Mouse (Mus musculus) kidney, postnatal 14 days (tissue): ENCODE data around the gene Sh3bp5.

Experiments used
- DNase-seq: peaks from one replicate; pipeline ENCODE4 v3.0.0; 2022; ENCODE audit warnings: mixed read lengths

The Sh3bp5 gene

DNA sequence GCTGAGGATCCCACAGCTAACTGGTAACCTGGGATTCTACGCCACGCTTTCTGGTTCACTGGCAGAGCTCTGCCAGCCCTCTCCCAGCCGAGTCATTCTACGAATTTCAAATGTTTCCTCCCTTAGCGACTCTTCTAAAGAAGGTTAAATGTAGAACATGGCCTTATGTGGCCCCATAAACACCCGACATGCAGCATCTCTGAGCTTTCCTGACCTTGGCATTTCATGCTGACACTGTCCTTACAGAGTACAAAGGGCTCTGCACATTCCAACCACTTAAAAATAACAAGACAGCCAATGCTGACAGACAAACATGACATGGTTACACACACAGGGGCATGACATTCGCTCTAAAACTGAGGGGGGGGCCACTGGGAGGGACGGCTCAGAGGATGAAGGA is 27.2 kb downstream of the Sh3bp5 start:
- no peak for DNase-seq

DNA sequence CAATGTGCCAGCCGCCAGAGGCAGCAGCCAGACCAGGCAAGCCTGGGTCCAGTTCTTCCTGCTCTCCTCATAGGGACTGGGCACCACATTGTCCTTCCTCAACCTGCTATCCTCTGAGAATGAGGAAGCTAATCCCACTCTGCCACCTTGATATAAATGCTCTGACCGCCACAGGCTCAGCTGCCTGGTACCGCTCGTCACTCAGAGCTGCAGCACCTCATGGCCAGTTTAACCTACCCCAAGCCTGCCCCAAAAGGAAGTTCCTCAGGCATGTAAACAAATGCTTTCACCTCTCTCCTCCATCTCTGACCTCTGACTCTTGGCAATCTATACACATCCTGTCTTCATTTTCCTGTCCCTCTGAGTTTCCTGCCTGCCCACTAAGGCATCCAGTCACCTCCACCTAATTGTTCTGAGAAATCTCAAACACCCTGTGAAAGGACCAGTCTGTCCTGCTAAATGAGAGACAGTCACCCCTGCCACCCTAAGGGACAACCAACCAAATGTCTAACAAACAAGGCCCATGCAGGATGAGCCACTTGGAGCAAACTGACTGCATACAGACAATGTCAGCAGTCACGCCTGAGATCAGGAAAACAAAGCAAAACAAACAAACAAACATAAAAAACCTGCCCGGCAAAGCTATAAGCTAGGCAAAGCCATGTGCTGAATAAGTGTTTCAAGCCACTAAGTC is 27.8 kb downstream of the Sh3bp5 start:
- peak; percentile 63 for DNase-seq

DNA sequence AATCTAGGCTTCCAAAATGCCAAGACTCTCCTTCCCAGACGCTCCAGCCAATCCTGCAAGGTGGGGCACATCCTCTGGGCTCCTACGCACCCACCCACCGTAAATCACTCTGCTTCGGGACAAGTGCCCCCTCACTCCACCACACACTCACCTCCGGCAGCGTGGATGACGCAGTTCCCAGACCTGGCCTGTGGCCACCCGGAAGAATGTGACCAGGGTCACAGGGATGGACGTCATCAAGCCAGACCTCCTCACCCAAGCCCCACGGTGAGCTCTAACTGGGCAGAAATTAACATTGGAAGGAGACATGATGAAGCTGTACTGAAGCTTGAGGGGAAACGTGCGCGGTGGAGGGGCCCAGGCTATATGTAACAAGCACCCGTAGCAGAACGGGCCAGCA is 28.7 kb downstream of the Sh3bp5 start:
- peak; percentile 83 for DNase-seq

DNA sequence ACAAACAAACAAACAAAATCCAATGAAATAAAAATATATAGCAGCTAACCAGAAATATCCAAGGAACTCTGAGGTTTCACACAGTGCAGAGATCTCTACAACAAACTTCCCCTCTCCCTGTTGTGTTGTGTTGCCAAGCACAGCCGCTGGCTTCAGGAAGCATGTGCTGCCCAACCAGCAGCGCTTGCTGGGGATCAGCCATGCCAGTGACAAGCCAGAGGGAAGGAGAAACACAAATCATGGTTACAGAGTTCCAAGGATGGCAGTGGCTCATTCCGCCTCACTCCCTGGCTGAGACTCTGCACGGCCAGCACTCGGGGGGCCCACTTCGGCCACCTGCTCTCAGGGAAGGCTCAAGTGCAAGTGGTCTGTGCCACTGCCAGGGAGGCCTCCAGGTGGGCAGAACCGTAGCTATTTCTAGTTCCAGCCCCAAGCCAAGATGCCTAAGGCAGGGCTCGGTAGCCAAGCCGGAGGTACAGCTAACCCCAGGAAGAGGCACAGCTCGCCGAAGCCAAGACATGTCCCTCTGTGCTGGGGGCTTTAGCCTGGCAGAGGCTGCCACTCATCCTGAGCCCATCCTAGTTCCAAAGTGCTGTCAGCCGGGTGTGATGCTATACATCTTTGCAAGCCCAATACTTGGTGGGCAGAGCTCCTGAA is 29.6 kb downstream of the Sh3bp5 start:
- DNase-seq = no peak

DNA sequence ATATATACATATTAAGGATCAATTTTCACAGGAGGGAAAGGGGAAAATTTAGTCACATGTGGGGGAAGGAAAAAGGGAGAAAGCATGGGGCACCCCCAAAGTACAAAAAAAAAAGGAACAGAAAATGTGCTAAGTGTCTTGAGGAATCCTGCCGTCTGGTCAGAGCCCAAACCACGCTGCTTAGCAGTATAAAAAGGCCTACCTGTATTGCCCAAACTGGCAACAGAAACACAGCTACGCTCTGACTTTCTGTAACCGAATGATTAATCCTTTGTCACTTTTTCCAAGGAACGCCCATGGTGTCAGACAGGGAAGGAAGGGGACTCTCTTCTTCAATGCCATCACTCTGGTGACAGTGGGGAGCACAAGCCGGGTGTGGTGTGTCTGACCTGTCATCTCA is 30.2 kb downstream of the Sh3bp5 start:
- DNase-seq = no peak

DNA sequence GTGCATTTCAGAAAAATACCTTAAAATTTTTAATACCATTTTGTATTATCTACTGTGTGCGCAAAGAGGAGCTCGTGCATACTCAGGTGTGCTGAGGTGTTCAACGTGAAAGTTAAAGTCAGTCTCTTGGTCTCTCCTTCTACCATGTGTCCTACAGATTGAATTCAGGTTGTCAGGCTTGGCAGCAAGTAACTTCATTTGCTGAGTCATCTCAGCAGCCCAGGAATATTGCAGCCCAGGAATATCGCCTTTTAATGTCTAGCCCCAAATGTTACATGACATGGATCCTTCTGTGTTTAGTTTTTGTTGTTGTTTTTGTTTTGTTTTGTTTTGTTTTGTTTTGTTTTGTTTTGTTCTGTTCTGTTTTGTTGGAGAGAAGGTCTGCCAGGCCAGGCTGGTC is 31.2 kb downstream of the Sh3bp5 start:
- no peak for DNase-seq

DNA sequence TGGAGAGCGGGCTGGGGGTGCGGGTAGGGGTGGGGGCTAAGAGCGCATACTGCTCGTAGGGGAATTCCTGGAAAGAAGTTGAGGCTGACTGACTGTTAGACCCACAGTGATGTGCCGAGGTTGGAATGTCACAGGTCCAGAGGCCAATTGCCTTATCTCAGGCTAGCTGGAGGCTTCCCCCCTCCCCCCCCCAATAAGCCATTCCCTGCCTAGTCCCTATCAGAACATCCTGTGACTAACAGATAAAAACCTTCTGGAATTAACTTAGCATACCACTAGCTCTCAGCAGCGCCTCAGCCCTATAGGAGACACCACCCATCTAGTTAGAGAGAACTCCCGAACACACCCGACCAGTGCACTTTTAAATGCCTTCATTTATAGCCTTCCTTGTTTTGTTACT is 31.9 kb downstream of the Sh3bp5 start:
- no peak for DNase-seq

DNA sequence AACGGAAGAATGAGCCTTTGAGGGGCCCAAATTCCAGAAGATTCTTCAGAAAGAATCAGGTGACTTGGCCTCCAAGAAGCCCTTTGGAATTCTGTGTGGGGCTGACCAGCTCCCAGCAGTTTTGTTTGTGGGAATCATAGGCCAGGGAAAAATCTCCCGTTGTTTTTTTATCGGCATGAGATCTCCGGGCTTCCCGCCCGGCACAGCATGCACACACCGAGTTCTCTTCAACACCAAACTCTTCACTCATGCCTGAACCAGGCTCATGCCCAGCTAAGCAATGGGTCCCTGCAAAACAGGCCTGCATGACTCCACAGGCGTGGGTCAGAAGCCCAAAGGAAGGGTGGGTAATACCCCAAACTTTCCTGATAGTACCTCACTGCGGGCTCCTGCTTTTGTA is 32.3 kb downstream of the Sh3bp5 start:
- no peak for DNase-seq

DNA sequence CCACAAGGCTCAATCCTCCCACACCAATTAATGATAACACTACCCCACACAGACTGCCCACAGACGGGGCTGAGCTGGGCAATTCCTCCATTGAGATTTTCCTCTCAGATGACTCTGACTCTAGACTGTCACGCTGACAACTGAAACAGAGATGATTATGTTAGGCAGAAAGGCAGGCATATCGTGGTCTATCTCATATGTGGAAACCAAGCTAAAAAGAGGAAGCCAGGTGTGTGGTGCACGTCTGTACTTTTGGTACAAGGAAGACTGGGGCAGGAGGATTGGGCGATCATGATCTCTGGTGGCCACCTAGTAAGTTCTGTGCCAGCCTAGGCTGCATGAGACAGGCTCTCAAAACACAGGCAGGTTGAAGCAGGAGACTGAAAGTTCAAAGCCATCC is 33.2 kb downstream of the Sh3bp5 start:
- no peak for DNase-seq

DNA sequence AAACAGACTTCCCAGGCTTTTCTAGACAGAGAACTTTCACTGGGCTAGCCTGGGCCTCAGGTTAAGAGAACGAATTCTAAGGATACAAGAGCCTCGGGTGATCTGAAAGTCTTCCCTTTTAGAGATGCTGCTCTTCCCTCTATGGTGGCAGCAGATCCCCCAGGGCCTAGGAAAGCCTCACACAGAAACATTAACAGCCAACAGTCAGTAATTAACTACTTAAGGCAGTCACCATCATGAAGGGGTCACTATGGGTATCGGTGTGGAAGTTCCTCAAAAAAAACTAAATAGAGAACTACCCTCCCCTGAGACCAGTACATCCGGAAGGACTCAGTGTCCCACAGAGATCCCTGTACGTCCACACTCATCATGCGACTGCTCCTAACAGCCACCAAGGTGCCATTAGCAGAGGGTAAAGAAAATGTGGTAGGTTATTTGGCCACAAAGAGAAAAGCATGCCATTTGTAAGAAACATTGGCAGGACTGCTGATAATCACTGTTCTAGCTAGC is 33.9 kb downstream of the Sh3bp5 start:
- DNase-seq = no peak

DNA sequence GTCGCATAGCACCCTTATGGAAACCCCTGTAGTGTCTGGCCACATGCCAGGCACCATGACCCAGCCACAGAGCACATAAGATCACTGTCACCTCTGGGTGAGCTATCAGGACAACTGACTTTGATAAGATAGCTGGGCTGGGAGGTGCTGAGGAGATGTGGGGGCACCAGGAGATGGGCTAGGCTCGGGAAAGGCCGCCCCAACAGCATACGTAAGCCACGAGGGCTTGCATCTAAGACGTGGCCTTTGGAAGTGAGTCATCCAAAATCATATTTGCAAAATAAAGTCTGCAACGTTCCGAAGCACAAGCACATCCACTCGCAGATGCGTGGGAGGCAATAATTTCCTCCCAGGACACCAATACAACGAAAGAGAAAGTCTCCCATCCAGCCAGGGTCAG is 35.0 kb downstream of the Sh3bp5 start:
- no peak for DNase-seq

DNA sequence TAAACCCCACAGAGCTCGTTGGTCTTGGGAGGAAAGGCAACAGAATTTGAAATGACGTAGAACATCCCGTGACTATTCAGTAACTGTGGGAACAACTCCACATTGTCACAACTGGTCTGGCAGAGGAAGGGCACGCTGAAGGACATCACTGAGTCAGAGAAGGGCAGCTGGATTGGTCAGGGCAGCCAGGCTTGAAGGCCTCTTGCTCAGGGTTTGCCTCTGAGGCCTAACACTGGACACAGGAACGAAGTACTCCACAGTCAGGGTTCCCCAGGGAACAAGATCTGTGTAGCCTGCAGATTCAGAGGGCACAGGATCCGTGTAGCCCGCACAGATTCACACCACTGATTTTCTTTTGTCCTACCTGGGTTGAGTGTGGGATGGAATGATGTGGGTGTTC is 35.6 kb downstream of the Sh3bp5 start:
- no peak for DNase-seq

DNA sequence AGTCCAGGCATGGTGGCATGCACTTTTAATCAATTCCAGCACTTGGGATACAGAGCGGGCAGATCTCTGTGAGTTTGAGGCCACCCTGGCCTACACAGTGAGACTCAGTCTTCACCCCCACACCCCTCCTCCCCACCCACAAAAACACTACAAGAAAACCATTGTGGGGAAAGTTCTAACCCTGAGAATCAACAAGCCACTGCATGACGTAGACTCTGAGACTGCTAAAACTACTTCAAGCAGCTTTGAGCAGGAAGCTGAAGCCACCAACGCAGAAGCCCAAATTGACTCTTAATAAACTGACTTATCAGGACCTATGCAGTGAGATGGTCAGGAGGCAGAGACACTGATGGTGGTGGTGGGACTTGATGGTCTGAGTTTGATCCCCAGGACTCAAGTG is 36.6 kb downstream of the Sh3bp5 start:
- no peak for DNase-seq

DNA sequence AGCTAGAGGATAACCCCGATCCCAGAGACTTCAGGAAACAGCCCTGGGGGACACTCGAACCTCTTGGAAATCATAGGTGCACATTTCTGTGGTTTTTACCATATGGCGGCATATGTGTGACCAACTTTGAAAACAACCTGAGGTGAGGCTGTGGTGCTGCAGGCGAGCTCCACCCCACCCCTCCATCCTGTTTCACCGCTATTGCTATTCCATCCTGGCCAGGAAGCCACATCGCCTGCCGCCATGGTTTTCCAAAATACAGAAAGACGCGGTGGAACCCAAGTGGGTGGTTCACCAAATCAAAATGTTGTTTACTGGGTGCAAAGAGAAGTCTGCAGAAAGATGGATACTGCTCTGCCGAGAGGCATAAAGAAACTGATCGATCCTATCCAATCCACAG is 37.1 kb downstream of the Sh3bp5 start:
- no peak for DNase-seq

DNA sequence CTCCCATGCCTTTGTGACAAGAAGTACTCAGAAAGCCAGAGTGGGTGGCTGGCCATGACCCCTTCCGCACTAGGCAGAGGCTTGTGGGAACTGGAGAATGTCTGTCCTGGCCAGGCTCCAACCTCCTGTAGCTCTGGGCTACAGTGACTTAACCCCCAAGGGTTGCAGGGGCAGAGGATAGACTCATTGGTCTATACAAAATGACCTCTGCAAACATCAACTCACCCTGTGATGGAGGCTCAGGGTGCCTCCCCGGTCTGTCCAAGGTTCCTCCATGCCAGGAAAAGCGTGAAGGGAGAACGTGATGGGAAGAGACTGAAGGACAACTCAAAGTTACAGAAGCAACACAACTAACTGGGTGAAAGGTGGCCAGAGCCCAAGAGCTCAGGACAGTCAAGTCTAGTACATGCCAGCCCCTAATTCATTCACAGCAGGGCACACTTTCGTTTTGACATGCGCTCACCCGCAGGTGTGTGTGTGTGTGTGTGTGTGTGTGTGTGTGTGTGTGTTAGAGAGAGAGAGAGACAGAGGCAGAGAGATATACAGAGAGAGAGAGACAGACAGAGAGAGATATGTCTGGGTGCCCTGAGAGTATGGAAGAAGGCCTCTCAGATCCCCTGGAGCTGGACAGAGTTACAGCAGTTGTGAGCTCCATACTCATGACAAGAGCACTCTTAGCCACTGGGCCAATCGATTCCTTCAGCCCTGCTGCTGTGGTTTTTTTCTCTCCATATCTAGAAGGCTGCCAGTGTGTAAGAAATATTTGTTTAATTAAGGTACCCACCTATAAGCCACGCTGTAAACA is 37.9 kb downstream of the Sh3bp5 start:
- DNase-seq = peak; percentile 85

DNA sequence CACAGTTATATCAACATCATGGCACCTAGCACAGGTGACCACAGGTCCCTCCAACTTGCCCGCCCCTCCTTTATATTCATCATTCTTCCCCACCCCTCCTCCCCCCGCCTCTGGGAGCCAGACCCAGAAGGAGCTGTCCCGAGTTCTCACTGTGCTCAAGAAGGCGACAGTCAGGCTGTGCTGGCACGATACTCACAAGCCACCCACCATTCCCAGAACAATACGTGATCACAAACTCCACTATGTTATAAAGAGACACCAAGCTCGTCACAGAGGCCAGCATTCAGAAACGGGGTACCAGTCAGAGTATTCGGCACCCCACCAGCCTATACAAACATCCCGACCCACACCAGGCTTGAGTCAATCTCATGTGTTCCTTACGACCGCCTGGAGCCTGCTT is 38.5 kb downstream of the Sh3bp5 start:
- no peak for DNase-seq

DNA sequence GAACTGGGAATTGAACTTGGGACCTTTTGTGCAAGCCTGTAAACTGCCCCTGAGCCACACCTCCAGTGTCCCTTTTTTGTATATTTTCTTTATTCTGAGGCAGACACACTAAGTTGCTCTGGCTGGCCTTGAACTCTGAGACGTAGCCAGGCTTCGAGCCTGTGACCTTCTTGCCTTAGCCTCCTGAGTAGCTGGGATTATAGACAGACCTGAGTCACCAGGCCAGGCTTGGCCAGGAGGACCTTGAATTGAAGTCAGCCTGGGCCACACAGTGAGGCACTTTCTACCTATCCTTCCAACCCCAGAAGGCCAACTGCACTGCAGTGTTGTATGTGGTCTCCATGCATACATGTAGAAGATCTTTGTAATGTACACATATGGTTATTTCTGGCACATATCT is 39.5 kb downstream of the Sh3bp5 start:
- DNase-seq = no peak

DNA sequence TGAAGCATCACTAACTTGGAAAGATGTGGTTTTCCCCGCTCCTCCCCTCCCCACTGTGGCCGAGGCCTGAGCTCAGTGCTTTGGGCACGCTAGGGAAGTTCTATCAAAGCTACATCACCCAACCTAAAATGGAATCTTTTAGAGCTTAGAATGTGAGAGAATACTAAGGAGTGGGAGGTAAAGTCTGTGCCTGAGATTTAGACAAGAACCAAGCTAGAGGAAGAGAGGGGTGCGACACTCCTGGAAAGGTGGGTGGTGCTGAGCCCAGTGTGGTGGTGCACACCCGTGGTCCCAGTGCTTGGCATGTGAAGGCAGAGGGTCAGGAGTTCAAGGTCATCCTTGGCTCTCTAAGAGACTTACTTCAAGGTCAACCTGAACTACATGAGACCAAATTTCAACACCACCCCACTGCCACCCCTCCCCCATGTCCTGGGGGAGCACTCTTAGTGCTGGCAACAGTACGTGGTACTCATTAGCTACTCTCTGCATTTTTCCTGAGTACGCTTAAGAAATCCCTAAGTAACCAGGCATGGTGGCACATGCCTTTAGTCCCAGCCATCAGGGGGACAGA is 40.2 kb downstream of the Sh3bp5 start:
- no peak for DNase-seq

DNA sequence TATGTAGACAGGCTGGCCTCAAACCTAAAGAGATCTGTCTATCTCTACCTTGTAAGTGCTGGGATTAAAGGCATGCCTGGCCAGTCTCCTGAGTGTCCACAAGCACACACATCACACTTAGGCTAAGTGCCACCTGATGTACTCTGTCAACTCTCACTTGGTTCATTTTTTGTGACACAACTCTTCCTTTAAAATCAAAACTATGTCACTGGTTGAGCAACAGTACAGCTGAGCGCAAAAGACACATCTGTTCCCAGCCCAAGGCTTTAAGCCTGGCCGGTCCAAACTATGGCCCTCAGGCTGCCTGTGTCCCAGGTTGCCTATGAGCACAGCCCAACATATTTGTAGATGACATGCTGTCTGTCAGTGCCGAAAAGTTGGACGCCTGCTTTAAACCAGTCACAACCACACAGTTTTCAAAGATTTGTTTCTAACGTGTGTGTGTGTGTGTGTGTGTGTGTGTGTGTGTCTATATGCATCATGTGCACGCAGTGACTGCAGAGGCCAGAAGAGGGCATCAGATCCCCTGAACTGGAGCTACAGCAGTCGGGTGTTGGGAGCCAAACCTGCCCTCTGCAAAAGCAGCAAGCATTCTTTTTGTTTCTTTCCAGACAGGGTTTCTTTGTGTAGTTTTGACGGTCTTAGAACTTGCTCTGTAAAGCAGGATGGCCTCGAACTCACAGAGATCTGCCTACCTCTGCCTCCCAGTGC is 40.9 kb downstream of the Sh3bp5 start:
- DNase-seq = no peak

DNA sequence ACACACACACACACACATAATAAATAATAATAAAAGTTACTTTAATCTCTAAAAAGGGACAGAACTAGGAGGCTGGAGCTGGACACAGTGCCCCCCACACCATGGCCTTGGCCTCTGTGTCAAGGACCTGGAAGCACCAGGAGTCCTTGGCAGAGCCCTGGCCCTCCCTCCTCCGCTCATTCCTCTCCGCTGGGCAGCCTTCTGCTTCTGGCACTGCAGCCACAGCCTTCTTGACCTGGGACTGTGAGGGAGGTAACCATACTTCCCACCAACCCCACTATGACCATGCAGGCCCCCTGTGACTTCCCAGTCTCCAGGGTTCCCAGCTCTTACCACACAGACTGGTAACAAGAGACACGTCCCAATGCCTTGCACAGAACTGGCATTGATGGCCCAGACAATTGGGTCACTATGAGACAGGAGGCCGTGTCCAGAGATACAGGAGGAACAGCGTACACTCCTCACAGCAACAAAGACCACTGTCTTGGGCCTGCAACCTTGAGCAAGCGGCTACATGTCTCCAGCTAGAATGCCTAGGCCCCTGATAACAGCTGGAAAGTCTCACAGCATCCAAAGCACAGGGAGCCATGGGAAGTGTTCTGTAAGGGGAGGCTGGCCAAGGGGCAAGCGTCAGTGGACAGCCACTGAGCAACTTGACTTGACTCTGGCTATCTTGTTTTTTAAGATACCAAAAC is 41.8 kb downstream of the Sh3bp5 start:
- no peak for DNase-seq

DNA sequence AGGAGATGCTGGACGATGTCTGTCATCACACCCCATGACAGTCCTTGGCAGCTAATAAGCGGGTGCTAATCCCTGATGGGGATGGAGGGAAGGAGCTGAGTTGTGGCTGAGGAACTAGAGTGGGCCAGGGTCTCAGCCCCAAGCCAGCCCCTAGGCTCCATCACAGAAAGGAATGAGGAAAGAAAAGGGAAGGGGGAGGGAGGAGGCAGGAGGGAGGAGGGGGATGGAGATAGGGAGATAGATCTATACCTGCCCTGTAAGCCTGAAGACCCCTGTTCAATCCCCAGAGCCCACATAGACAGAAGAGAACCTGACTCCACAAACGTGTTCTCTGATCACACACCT is 42.4 kb downstream of the Sh3bp5 start:
- DNase-seq = no peak

DNA sequence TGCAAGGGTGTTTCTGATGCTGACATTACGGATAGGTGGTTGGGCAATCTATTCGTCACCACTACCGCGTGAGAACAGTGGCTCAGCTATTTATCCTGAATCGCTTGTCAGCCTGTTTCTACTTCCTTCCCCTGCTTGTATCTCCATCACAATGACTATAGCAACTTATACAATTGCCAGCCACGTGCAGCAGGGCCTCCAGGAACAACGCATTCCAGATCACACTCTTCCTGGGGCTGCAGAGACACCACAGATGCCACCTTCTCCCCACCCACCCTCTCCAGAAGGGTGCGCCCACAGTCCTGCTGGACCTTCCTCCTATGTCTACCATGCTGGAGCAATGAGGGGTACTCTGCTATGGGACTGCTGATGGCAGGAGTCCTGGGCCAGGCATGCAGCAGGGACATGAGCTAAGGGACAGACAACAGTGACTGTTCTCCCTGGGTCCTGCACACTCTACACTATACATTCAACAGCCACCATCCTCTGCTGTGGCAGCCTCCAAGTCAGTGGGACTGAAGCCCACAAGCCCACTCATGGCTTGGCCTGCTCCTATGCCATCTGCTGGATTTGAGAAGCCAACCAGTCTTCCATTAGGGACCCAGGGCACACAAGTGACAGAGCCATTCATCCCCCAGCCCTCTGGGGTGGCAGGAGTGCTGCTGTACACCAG is 42.9 kb downstream of the Sh3bp5 start:
- DNase-seq = no peak
